Mouse (Mus musculus) embryonic facial prominence, embryonic 15.5 days (tissue): Measurements from ENCODE around the gene Tbx4. TPM values are rescaled to one million over a fixed set of nuclear protein-coding genes. Genes with fewer than 3 reads are reported as not detected.

Experiments used
- ATAC-seq: fragments of 200-750 bp; cut with Nextera tagmentation; 2 replicates; pipeline ENCODE4 v1.8.0; 2017; ENCODE audit warnings: low read depth, moderate TSS enrichment; ENCODE audit not compliant: insufficient number of reproducible peaks, low FRiP score, low TSS enrichment
- H3K27ac ChIP-seq: fragments of 300-500 bp; sonication (generic); replicated peaks from 2 replicates; pipeline ENCODE4 v1.5.1; 2015; ENCODE audit warnings: mild to moderate bottlenecking, inconsistent platforms
- H3K27me3 ChIP-seq: fragments of 300-500 bp; sonication (generic); 2 replicates; pipeline ENCODE4 v1.6.1; 2015; ENCODE audit warnings: inconsistent platforms
- H3K36me3 ChIP-seq: fragments of 300-500 bp; sonication (generic); 2 replicates; pipeline ENCODE4 v1.6.1; 2015; ENCODE audit warnings: mild to moderate bottlenecking, inconsistent platforms
- H3K4me1 ChIP-seq: fragments of 300-500 bp; sonication (generic); 2 replicates; pipeline ENCODE4 v1.6.1; 2015; ENCODE audit warnings: inconsistent platforms
- H3K4me2 ChIP-seq: fragments of 300-500 bp; sonication (generic); replicated peaks from 2 replicates; pipeline ENCODE4 v1.6.1; 2015; ENCODE audit warnings: mild to moderate bottlenecking, inconsistent platforms
- H3K4me3 ChIP-seq: fragments of 300-500 bp; sonication (generic); replicated peaks from 2 replicates; pipeline ENCODE4 v1.5.1; 2015; ENCODE audit warnings: mild to moderate bottlenecking, inconsistent platforms
- H3K9ac ChIP-seq: fragments of 300-500 bp; sonication (generic); 2 replicates; pipeline ENCODE4 v1.6.1; 2015; ENCODE audit warnings: inconsistent platforms
- H3K9me3 ChIP-seq: fragments of 300-500 bp; sonication (generic); replicated peaks from 2 replicates; pipeline ENCODE4 v1.6.1; 2016; ENCODE audit warnings: inconsistent platforms
- WGBS: fragments of 180-500 bp; shearing (Covaris S2); methylation state at CpG from one replicate; pipeline ENCODE4 v1.1.7; 2015; 5-methylcytosine and 5-hydroxymethylcytosine counted together
- polyA plus RNA-seq: library from polyadenylated mRNA; unstranded; fragments of >200 nt; fragmentation: Nextera tagmentation; extraction: Ambion mirVana; gene quantifications from 2 replicates; pipeline ENCODE4 v1.2.1, GENCODE M21; 2015

The Tbx4 gene
- polyA plus RNA-seq, 1 experiment from 2014 or later, result 1.8 TPM

GRCm38 (mm10) chr11:85891010-85891691 is 4.9 kb downstream of the Tbx4 start:
- whole genome bisulfite sequencing, result 3% methylated on average over 13 of the region's 13 CpGs
- Histone ChIP-seq H3K9ac (no peak overlapping the region), H3K4me3 (no peak overlapping the region), H3K9me3 (no peaks in the 10 kb centered on the region), H3K27me3 (peaks cover 88% of the 10 kb centered on the region), H3K36me3 (no peaks in the 10 kb centered on the region), H3K4me1 (peaks cover 34% of the 10 kb centered on the region), H3K27ac (no peak overlapping the region), H3K4me2 (no peak overlapping the region)
- no peak for ATAC-seq

- Histone ChIP-seq H3K4me1 (peaks cover 32% of the 10 kb centered on the region), H3K9ac (no peak overlapping the region), H3K4me3 (no peak overlapping the region), H3K4me2 (no peak overlapping the region), H3K9me3 (no peaks in the 10 kb centered on the region), H3K36me3 (no peaks in the 10 kb centered on the region), H3K27ac (no peak overlapping the region), H3K27me3 (peaks cover 87% of the 10 kb centered on the region)
- no peak for ATAC-seq
- 10% methylated on average over 2 of the region's 2 CpGs for WGBS
Observed at GRCm38 (mm10) chr11:85891692-85892040, 5.4 kb downstream of the Tbx4 start.

- Histone ChIP-seq H3K9ac (no peak overlapping the region), H3K36me3 (no peaks in the 10 kb centered on the region), H3K27ac (no peak overlapping the region), H3K4me2 (no peak overlapping the region), H3K27me3 (peaks cover 91% of the 10 kb centered on the region), H3K9me3 (no peaks in the 10 kb centered on the region), H3K4me1 (peaks cover 35% of the 10 kb centered on the region), H3K4me3 (no peak overlapping the region)
- ATAC-seq, result no peak
- 5% methylated on average over 6 of the region's 6 CpGs for WGBS
Observed at GRCm38 (mm10) chr11:85892771-85893170, 6.5 kb downstream of the Tbx4 start.

GRCm38 (mm10) chr11:85893400-85894135 is 7.3 kb downstream of the Tbx4 start:
- H3K4me3 ChIP-seq, result no peak overlapping the region
- H3K4me2 ChIP-seq, result no peak overlapping the region
- H3K9me3 ChIP-seq, result no peaks in the 10 kb centered on the region
- no peak overlapping the region for H3K9ac ChIP-seq
- H3K27me3 ChIP-seq, result peaks cover 92% of the 10 kb centered on the region
- H3K36me3 ChIP-seq, result no peaks in the 10 kb centered on the region
- H3K27ac ChIP-seq, result no peak overlapping the region
- H3K4me1 ChIP-seq, result peaks cover 29% of the 10 kb centered on the region
- ATAC-seq, result no peak
- 11% methylated on average over 13 of the region's 13 CpGs for WGBS

- Histone ChIP-seq H3K4me1 (peaks cover 27% of the 10 kb centered on the region), H3K4me2 (no peak overlapping the region), H3K4me3 (no peak overlapping the region), H3K27ac (no peak overlapping the region), H3K9ac (no peak overlapping the region), H3K27me3 (peaks cover 89% of the 10 kb centered on the region), H3K9me3 (no peaks in the 10 kb centered on the region), H3K36me3 (no peaks in the 10 kb centered on the region)
- WGBS, result 20% methylated on average over 3 of the region's 3 CpGs
- no peak for ATAC-seq
Observed at GRCm38 (mm10) chr11:85894136-85894530, 7.9 kb downstream of the Tbx4 start.

- H3K4me3 ChIP-seq, result peak overlapping the region; percentile 30
- H3K4me2 ChIP-seq, result peak overlapping the region; percentile 52
- H3K4me1 ChIP-seq, result peaks cover 24% of the 10 kb centered on the region
- peaks cover 86% of the 10 kb centered on the region for H3K27me3 ChIP-seq
- H3K27ac ChIP-seq, result no peak overlapping the region
- H3K36me3 ChIP-seq, result no peaks in the 10 kb centered on the region
- 9% methylated on average over 43 of the region's 43 CpGs for WGBS
- ATAC-seq, result no peak
- H3K9me3 ChIP-seq, result no peaks in the 10 kb centered on the region
- no peak overlapping the region for H3K9ac ChIP-seq
Observed at GRCm38 (mm10) chr11:85894731-85895545, 8.7 kb downstream of the Tbx4 start.

- Histone ChIP-seq H3K27ac (no peak overlapping the region), H3K4me1 (peaks cover 13% of the 10 kb centered on the region), H3K9ac (0 out of 2 replicates have a peak overlapping the region, but pooled peaks have one; percentile 6), H3K36me3 (peaks cover 3% of the 10 kb centered on the region; the same call in 1 of the 2 replicates), H3K9me3 (no peaks in the 10 kb centered on the region), H3K4me3 (peak overlapping the region; percentile 22; the same call in 1 of the 2 replicates), H3K4me2 (peak overlapping the region; percentile 37), H3K27me3 (peaks cover 81% of the 10 kb centered on the region)
- WGBS, result 14% methylated on average over 11 of the region's 13 CpGs
- peak; percentile 71 for ATAC-seq
Observed at GRCm38 (mm10) chr11:85896335-85896985, 10.2 kb downstream of the Tbx4 start.

GRCm38 (mm10) chr11:85900291-85900690 is 14.1 kb downstream of the Tbx4 start:
- H3K9me3 ChIP-seq, result no peaks in the 10 kb centered on the region
- peaks cover 9% of the 10 kb centered on the region; the same call in 1 of the 2 replicates for H3K36me3 ChIP-seq
- no peak overlapping the region for H3K9ac ChIP-seq
- H3K27me3 ChIP-seq, result peaks cover 44% of the 10 kb centered on the region
- ATAC-seq, result no peak
- peaks cover 5% of the 10 kb centered on the region for H3K4me1 ChIP-seq
- no peak overlapping the region for H3K27ac ChIP-seq
- H3K4me2 ChIP-seq, result no peak overlapping the region
- no peak overlapping the region for H3K4me3 ChIP-seq

- H3K9me3 ChIP-seq, result no peaks in the 10 kb centered on the region
- ATAC-seq, result no peak
- 71% methylated on average over 4 of the region's 4 CpGs for WGBS
- H3K27ac ChIP-seq, result no peak overlapping the region
- no peaks in the 10 kb centered on the region for H3K36me3 ChIP-seq
- H3K4me2 ChIP-seq, result no peak overlapping the region
- H3K27me3 ChIP-seq, result no peaks in the 10 kb centered on the region
- no peak overlapping the region for H3K9ac ChIP-seq
- H3K4me1 ChIP-seq, result peaks cover 14% of the 10 kb centered on the region; the same call in 1 of the 2 replicates
- H3K4me3 ChIP-seq, result no peak overlapping the region
Observed at GRCm38 (mm10) chr11:85909514-85909913, 23.3 kb downstream of the Tbx4 start.

- Histone ChIP-seq H3K4me1 (peaks cover 14% of the 10 kb centered on the region; the same call in 1 of the 2 replicates), H3K9me3 (no peaks in the 10 kb centered on the region), H3K4me2 (no peak overlapping the region), H3K36me3 (no peaks in the 10 kb centered on the region), H3K27ac (no peak overlapping the region), H3K4me3 (no peak overlapping the region), H3K27me3 (no peaks in the 10 kb centered on the region; the same call in 1 of the 2 replicates), H3K9ac (no peak overlapping the region)
- WGBS, result 28% methylated on average over 10 of the region's 10 CpGs
- no peak for ATAC-seq
Observed at GRCm38 (mm10) chr11:85910133-85910532, 23.9 kb downstream of the Tbx4 start.

- H3K9me3 ChIP-seq, result no peaks in the 10 kb centered on the region
- no peak overlapping the region for H3K9ac ChIP-seq
- ATAC-seq, result peak; percentile 46
- no peak overlapping the region for H3K27ac ChIP-seq
- H3K36me3 ChIP-seq, result no peaks in the 10 kb centered on the region
- H3K4me3 ChIP-seq, result no peak overlapping the region
- peaks cover 11% of the 10 kb centered on the region for H3K27me3 ChIP-seq
- peaks cover 33% of the 10 kb centered on the region for H3K4me1 ChIP-seq
- 76% methylated on average over 7 of the region's 7 CpGs for WGBS
- H3K4me2 ChIP-seq, result no peak overlapping the region
Observed at GRCm38 (mm10) chr11:85913506-85913905, 27.3 kb downstream of the Tbx4 start.
